Mouse (Mus musculus): Measurements from ENCODE around the gene Skap1.

DNA sequence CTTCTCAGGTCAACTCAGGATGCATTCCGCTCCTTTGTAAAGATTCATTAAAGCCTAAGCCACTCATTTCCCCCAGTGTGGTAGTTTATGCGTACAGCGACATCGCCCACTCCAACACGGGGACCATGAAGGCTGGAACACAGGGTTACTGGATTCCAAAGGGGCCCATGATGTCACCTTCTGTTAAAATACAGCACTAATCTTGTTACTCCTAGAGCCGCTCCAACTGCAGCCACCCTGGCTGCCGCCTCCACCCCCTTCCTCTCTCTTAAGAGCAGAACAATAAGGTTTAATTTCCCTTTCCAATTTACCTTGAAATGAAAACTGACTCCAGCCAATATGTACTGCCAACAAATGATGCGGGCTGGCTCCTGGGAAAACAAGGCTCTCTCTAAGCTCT is 310.7 kb downstream of the Skap1 start:
- TF ChIP-seq MAFK (IDR thresholded peaks at IDR 0.05; ENCODE audit: borderline replicate concordance, low read depth, low read length) (no peak), CTCF (IDR thresholded peaks at IDR 0.05 in 2 of 3, conservative IDR thresholded peaks at IDR 0.05 in 1 of 3; ENCODE audit: control insufficient read depth in 1 of 3, insufficient read depth in 1 of 3, low read depth in 2 of 3, low read length in 3 of 3, poor library complexity in 1 of 3, severe bottlenecking in 1 of 3) (no peak), MYB (IDR thresholded peaks at IDR 0.05; ENCODE audit: low read depth, low read length) (no peak), EP300 (IDR thresholded peaks at IDR 0.05; ENCODE audit: low read depth in 1 of 2, low read length in 2 of 2) (no peak), POLR2A (IDR thresholded peaks at IDR 0.05; ENCODE audit: control insufficient read depth in 1 of 2, insufficient read depth in 1 of 2, low read depth in 1 of 2, low read length in 2 of 2, poor library complexity in 1 of 2) (no peak), RCOR1 (IDR thresholded peaks at IDR 0.05; ENCODE audit: low read depth, low read length) (no peak), ZNF384 (IDR thresholded peaks at IDR 0.05; ENCODE audit: low read depth, low read length) (no peak), MXI1 (IDR thresholded peaks at IDR 0.05; ENCODE audit: low read depth, low read length) (no peak)
